Mouse (Mus musculus) CD8-positive naive resting alpha-beta T cell, adult 2 months (primary cell): ENCODE results near the gene Gorasp1.

Experiments
- DNase-seq, 2 experiments: peaks; one replicate each; pipeline ENCODE4 v3.0.0; 2022; ENCODE audit warnings: low read depth in 2 of 2, low spot score in 2 of 2

The Gorasp1 gene

GRCm38 (mm10) chr9:119973281-119973680 lies 35.9 kb upstream of the Gorasp1 start:
- DNase-seq, result no peak

DNA sequence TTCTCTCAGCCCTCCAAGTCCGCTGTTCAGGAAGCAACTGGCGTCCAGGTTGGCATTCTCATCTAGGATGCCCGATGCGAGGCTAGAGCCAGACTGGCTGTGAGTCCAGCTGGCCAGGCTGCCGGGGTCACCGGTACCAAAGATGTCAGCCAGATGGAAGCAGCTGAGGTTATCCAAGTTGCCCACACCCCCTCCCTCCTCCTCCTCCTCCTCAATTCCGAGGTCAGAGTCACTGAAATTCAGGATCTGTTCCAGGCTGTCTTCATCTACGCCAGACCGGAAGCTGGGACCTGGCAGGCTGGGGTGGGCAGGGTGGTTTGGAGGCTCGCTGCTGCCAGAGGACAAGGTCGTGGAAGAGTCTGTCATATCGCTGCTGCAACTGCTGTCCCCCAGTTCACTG lies 35.2 kb upstream of the Gorasp1 start:
- DNase-seq, result no peak

DNA sequence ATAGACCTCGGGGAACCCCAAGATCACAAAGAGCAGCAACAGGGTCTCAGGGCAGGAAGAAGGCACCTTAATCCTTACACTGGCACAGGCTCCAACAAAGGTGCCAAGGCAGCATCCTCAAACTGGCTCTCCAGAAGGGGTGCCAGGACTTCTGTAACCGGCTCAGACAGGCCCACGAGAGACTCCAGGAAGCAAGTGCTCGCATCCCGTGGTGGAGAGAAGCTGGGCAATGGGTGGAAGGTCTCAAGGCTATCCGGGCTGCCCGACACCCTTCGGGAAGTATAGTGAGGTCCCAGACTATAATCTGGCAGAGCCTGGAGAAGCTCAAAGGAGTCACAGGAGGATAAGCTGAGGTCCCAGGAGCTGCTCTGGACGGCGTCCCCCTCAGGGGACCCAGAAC lies 34.8 kb upstream of the Gorasp1 start:
- no peak for DNase-seq

- DNase-seq, result no peak
These were observed 33.6 kb upstream of the Gorasp1 start for GRCm38 (mm10) chr9:119970763-119971656.

DNA sequence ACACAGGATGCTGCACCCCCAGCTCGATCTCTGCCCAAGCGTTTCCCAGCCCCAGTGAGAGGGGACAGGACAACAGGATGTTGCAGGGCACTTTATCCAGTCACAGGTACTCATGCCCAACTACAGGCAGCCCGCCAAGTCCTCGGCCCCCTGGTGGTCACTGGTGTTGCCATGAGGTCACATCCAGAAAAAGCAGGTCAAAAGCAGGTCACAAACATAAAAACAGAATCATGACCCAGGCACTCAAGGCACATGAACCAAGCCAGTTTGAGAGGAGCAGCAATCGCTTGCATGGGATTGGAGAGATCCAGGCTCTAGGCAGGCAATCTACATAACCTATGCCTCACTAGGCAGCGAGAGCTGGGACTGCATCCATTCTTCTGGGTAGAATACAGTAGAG lies 32.9 kb upstream of the Gorasp1 start:
- DNase-seq, result peak in 1 of 2 experiments; percentile 46

- DNase-seq, result no peak
These were observed 32.4 kb upstream of the Gorasp1 start for GRCm38 (mm10) chr9:119969811-119970210.

DNA sequence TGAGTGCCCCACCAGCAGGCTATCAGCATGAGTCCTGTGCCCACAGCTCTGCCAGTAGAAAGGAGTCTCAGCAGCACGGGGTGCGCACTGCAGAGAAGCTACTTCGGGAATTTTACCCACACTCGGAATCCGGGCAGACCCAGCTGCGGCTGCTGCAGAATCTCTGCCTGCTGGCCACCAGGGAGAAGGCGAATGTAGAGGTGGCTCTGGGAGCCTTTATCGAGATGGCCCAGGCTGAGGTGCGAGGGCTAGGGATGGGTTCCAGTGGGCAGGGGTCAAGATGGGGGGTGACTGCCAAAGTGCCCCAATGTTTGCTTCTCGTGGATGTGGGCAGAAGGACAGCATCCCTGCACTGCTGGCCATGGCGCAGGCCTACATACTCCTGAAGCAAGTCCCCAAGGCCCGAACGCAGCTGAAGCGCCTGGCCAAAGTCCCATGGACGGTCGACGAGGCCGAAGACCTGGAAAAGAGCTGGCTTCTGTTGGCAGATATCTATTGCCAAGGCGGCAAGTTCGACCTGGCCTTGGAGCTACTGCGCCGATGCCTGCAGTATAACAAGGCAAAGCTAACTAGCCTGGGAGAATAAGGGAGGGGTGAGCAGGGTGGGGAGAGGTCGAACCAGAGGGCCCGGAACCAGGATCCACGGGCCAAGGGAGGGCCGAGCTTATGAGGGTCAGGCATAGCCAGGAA lies 29.0 kb upstream of the Gorasp1 start:
- DNase-seq, result no peak

GRCm38 (mm10) chr9:119965186-119965585 lies 27.8 kb upstream of the Gorasp1 start:
- DNase-seq, result no peak

- no peak for DNase-seq
These were observed 26.8 kb upstream of the Gorasp1 start for GRCm38 (mm10) chr9:119964206-119964605.

DNA sequence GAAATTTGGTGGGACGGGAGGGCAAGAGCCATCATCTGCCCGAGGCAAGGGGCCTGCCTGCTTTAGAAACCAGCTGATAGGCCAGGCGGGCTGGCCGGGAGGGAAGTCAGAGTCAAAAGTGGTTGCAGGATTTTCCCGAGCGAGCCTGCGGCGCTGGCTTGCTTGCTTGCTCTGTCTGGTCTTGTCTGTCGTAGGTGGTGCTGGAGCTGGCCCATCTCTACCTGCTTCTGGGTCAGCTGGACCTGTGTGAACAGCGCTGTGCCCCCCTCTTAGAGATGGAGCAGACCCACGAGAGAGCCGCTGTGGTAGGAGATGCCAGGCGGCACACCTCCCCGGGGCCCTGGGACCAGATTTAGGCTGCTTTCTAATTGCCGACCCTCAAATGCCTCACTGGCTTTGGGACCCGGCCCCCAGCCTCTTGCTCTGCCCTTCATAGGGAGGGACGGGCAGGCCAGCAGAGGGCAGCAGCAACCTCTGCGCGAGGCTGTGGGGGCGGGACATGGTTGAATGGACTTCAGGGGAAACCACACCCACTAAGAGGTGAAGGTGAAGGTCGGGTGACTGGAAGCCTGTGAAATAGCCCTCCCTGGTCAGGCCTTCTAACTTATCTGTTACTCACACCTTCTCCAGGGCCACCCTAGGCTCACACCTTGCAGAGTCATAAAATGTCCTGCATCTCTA lies 25.8 kb upstream of the Gorasp1 start:
- DNase-seq, result peak; percentile 54 to 62

- no peak for DNase-seq
These were observed 24.9 kb upstream of the Gorasp1 start for GRCm38 (mm10) chr9:119962216-119962615.

DNA sequence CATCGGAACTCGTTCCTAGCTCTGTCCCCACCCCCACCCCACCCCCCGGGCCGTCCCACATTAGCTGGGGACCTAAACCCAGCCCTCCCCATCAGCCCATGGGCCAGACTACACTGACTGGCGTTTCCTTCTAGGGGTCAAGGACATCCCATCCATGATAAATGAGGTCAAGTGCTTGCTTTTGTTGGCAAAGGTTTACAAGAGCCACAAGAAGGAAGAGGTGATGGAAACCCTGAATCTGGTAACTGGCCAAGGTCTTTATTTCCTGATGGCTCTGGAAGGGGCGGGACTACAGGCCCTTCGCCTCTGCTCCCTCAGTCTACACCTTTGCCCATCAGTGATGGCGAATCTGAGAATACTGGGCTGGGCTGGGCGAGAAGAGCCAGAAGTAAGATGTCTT lies 21.5 kb upstream of the Gorasp1 start:
- DNase-seq, result no peak

DNA sequence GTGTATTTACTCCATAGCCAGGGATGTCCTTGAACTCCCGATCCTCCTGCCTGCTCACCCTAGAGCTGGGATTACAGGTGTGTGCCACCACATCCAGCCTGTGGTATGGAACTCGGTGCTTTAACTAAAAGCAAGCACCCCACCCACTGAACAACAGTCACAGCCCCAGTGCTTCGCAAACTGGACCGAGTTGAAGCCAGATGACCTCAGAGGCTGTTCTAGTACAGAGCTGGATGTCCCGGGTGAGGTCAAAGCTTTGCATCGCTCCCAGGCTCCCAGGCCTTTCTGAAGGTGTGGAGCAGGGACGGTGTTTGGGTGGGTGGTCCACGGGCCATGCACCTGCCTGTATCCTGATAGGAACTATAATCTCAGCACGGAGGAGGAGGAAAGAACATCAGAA lies 14.0 kb upstream of the Gorasp1 start:
- DNase-seq, result no peak

- no peak for DNase-seq
These were observed 13.1 kb upstream of the Gorasp1 start for GRCm38 (mm10) chr9:119950434-119950833.

- no peak for DNase-seq
These were observed 11.4 kb upstream of the Gorasp1 start for GRCm38 (mm10) chr9:119948804-119949203.

GRCm38 (mm10) chr9:119945173-119945900 lies 8.0 kb upstream of the Gorasp1 start:
- DNase-seq, result peak; percentile 44 to 57

DNA sequence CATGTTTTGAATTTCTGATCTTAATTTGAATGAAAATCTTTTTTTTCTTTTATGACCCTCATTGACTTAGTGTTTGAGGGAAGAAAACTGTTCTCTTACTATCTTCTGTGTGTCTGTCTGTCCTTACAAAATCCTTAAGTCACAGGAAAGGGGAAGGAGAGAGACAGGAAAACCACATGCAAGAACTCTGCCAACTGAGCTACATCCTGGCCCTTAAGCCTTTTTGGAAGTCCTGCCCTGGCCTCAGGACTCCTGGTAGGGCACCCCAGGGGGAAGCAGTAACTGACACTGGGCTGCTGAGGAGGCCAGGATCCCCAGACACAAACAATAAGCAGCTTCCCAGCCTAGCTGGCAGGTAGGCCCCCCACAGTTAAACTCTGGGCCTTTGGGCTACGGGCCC lies 6.0 kb upstream of the Gorasp1 start:
- no peak for DNase-seq

GRCm38 (mm10) chr9:119941861-119942260 lies 4.5 kb upstream of the Gorasp1 start:
- no peak for DNase-seq

DNA sequence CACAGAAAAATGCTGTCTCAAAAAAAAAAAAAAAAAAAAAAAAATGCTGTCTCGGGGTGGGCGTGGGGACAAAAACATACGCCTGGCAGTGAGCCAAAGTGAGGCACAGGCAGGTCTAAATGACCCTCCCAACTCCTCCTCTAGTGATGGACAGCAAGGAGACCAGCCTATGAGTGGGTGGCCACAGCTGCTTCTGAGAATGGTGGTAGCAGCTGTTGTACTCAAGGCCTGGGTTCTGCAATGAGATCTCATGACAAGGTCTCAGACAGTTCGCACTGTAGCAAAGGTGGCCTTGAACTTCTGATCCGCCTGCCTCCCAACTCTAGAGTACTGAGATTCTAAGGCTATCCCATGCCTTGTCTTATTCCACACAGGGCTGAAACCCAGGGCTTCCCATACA lies 4.0 kb upstream of the Gorasp1 start:
- no peak for DNase-seq

DNA sequence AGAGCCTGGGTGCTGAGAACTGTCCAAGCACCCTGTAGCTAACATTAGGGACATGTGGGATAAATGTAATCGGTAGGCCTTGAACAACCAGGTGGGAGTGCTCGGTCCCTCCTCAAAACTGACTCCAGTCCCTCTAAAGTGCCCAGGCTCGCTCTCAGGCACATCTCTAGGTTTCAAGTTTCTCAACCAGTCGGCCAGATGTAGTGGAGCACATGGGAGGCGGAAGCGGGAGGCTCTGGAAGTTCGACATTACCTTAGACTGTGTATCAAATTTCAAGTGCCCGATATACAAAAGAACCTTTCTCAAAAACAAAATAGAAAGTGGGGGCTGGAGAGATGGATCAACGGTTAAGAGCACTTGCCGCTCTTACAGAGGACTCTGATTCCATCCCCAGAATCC lies 2.3 kb upstream of the Gorasp1 start:
- no peak for DNase-seq

- DNase-seq, result peak; percentile 65
These were observed 1.1 kb upstream of the Gorasp1 start for GRCm38 (mm10) chr9:119938496-119938895.
